Mouse (Mus musculus): ENCODE results near the gene 1700029H14Rik. TPM values are rescaled to one million over a fixed set of nuclear protein-coding genes. Genes with fewer than 3 reads are reported as not detected.

1700029H14Rik gene
- total and polyA plus RNA-seq, 2 experiments from 2014 or later: 0.30 to 2.8 TPM

DNA sequence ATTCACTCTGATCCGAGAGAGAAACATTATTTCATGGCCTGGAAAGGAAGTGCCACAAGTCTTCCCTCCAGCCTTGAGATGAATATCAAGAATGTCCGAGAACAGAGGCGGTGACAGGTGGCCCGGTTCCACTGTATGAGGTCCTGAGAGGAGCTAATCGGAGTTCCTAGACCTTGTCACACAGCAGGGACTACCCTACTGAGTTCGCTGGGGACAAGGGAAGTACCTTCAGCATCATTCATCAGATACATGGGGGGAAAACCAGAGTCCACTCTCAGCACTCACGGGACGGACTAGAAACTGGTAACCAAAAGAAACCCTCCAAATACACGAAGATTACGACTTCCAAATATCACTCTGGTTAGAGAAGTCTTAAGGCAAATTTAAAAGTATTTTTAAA lies 38.5 kb upstream of the 1700029H14Rik start:
- TF ChIP-seq CTCF (IDR thresholded peaks at IDR 0.05; ENCODE audit: low read depth): no peak
- H3K27ac ChIP-seq: no peak overlapping the region
- whole genome bisulfite sequencing: 87% methylated on average over 10 of the region's 10 CpGs
- peaks cover 19% of the 10 kb centered on the region for H3K36me3 ChIP-seq (ENCODE audit: insufficient read depth, low read length)
- DNase-seq (ENCODE audit: low spot score): no peak
- H3K27me3 ChIP-seq (ENCODE audit: insufficient read depth, low read length): no peaks in the 10 kb centered on the region
- no peak overlapping the region for H3K9ac ChIP-seq (replicated peaks; ENCODE audit: low read length)
- no peaks in the 10 kb centered on the region for H3K4me1 ChIP-seq (ENCODE audit: insufficient read depth, low read length)
- no peak for ATAC-seq
- no peaks in the 10 kb centered on the region for H3K9me3 ChIP-seq (ENCODE audit: low read length)
- no peak overlapping the region for H3K4me2 ChIP-seq (ENCODE audit: low read depth, low read length)
- no peak overlapping the region for H3K4me3 ChIP-seq (ENCODE audit: low read length)

DNA sequence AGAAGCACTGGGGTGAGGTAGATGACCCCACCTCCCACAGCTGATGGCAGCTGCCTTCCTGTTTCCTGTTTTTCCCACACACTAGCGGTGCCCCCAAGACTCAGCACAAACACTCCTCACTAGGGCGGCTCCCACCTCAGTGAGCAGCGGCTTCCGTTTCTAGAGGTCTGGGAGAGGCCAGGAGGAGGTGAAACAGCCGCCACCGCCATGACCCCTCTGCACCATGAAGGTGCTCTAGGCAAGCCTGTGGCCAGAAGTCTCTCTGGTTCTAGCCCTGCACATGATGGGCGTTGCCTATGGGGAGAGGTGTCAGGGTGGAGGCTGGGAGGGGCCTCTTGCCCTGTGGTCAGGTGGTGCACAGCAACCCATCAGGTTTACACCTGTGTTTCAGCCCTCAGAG lies 37.9 kb upstream of the 1700029H14Rik start:
- Histone ChIP-seq H3K9ac (replicated peaks; ENCODE audit: low read length) (no peak overlapping the region), H3K4me1 (ENCODE audit: insufficient read depth, low read length) (no peaks in the 10 kb centered on the region), H3K4me2 (ENCODE audit: low read depth, low read length) (no peak overlapping the region), H3K4me3 (ENCODE audit: low read length) (no peak overlapping the region), H3K27ac (no peak overlapping the region), H3K9me3 (ENCODE audit: low read length) (no peaks in the 10 kb centered on the region), H3K36me3 (ENCODE audit: insufficient read depth, low read length) (peaks cover 21% of the 10 kb centered on the region), H3K27me3 (ENCODE audit: insufficient read depth, low read length) (no peaks in the 10 kb centered on the region)
- no peak for DNase-seq (ENCODE audit: low spot score)
- no peak for TF ChIP-seq CTCF (IDR thresholded peaks at IDR 0.05; ENCODE audit: low read depth)
- WGBS: 80% methylated on average over 7 of the region's 7 CpGs
- no peak for ATAC-seq

DNA sequence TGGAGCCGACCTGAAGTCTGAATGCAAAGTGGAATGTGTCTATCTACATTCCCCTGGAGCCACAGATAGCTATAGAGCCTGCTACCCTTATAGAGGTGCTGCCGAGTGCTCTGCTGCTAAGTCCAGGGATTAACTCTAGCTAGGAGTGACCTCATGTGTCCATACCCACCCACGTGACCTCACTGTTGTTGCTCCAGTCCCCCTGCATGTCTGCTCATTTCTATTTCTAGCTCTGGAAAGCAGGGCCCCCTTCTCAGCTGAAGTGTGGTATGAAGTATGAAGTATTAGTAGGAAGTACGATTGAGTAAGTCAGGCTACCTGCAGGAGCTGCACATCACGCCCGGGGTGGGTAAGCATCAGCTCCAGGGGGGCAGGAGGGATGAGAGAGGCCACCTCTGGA lies 35.5 kb upstream of the 1700029H14Rik start:
- Histone ChIP-seq H3K4me3 (ENCODE audit: low read length) (no peak overlapping the region), H3K4me2 (ENCODE audit: low read depth, low read length) (no peak overlapping the region), H3K27ac (no peak overlapping the region), H3K4me1 (ENCODE audit: insufficient read depth, low read length) (no peaks in the 10 kb centered on the region), H3K27me3 (ENCODE audit: insufficient read depth, low read length) (no peaks in the 10 kb centered on the region), H3K36me3 (ENCODE audit: insufficient read depth, low read length) (peaks cover 26% of the 10 kb centered on the region), H3K9me3 (ENCODE audit: low read length) (no peaks in the 10 kb centered on the region), H3K9ac (replicated peaks; ENCODE audit: low read length) (no peak overlapping the region)
- ATAC-seq: no peak
- 94% methylated on average over 6 of the region's 6 CpGs for WGBS
- no peak for TF ChIP-seq CTCF (IDR thresholded peaks at IDR 0.05; ENCODE audit: low read depth)
- DNase-seq (ENCODE audit: low spot score): no peak

DNA sequence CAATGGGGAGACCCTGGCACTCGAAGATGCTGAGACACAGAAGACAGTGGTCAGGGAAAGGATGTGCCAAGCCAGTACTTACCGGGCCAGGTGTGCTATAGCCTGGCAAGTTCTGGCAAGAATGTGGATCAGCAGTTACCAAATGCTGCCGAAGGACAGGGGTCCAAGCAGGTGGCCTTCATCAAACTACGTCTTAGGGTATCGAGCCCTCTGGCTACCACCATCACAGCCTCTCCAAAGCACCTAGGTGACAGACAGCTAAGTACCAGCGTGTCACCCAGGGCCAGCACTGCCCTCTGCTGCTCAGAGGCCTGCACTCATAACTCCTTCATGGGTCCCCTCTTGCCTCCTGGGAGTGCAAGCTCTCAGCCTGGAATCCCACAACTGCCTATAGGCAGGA lies 33.6 kb upstream of the 1700029H14Rik start:
- no peaks in the 10 kb centered on the region for H3K27me3 ChIP-seq (ENCODE audit: insufficient read depth, low read length)
- H3K36me3 ChIP-seq (ENCODE audit: insufficient read depth, low read length): peaks cover 26% of the 10 kb centered on the region
- DNase-seq (ENCODE audit: low spot score) (no peak), ATAC-seq (no peak)
- 92% methylated on average over 6 of the region's 6 CpGs for WGBS
- no peak overlapping the region for H3K4me2 ChIP-seq (ENCODE audit: low read depth, low read length)
- TF ChIP-seq CTCF (IDR thresholded peaks at IDR 0.05; ENCODE audit: low read depth): no peak
- H3K27ac ChIP-seq: no peak overlapping the region
- no peak overlapping the region for H3K9ac ChIP-seq (replicated peaks; ENCODE audit: low read length)
- H3K9me3 ChIP-seq (ENCODE audit: low read length): no peaks in the 10 kb centered on the region
- H3K4me1 ChIP-seq (ENCODE audit: insufficient read depth, low read length): no peaks in the 10 kb centered on the region
- no peak overlapping the region for H3K4me3 ChIP-seq (ENCODE audit: low read length)

DNA sequence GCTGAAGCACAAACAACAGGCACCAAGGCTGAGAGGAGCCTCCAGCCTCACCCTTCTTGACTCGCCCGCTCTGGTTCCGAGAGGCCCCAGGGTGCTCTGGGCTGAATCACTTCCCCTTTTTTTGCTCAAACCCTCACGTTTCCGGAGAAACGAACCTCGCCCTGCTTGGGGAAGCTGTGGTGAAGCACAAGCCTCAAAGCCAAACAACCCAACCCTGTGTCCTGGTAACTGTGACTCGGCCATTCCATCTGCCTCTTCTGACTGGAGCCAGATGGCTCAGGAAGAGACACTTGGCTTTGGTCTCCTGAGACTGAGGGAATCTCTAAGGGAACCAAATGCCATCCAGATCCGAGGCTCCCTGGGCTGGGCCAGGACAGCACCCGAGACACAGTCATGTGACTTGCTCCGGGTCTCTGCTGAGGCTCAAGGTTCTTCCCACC lies 32.6 kb upstream of the 1700029H14Rik start:
- no peaks in the 10 kb centered on the region for H3K9me3 ChIP-seq (ENCODE audit: low read length)
- peaks cover 32% of the 10 kb centered on the region for H3K36me3 ChIP-seq (ENCODE audit: insufficient read depth, low read length)
- H3K4me3 ChIP-seq (ENCODE audit: low read length): no peak overlapping the region
- H3K27me3 ChIP-seq (ENCODE audit: insufficient read depth, low read length): no peaks in the 10 kb centered on the region
- no peaks in the 10 kb centered on the region for H3K4me1 ChIP-seq (ENCODE audit: insufficient read depth, low read length)
- ATAC-seq (no peak), DNase-seq (ENCODE audit: low spot score) (no peak)
- H3K27ac ChIP-seq: no peak overlapping the region
- TF ChIP-seq CTCF (IDR thresholded peaks at IDR 0.05; ENCODE audit: low read depth): no peak
- 74% methylated on average over 11 of the region's 11 CpGs for WGBS
- no peak overlapping the region for H3K9ac ChIP-seq (replicated peaks; ENCODE audit: low read length)
- no peak overlapping the region for H3K4me2 ChIP-seq (ENCODE audit: low read depth, low read length)

DNA sequence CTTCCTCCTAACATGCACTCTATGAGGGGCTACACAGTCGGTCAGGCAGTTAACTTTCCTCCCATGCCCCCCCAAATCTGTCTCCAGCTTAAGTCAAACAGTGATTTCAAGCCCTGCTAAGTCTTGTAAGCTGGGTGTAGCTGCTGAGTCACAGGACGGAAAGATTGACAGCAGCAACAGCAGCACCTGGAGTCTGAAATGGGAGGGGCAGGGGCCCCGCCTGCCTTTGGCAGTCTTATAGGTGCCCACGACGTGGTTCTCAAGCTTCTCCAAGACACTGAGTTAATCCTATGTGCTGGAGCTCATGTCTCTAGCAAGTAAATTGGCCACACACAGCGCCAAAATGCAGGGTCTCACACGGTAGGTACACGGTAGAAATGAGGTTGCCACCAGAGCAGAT lies 31.1 kb upstream of the 1700029H14Rik start:
- no peak for DNase-seq (ENCODE audit: low spot score)
- TF ChIP-seq CTCF (IDR thresholded peaks at IDR 0.05; ENCODE audit: low read depth): no peak
- H3K36me3 ChIP-seq (ENCODE audit: insufficient read depth, low read length): peaks cover 41% of the 10 kb centered on the region
- no peak overlapping the region for H3K27ac ChIP-seq
- no peak overlapping the region for H3K4me2 ChIP-seq (ENCODE audit: low read depth, low read length)
- no peak overlapping the region for H3K9ac ChIP-seq (replicated peaks; ENCODE audit: low read length)
- H3K4me1 ChIP-seq (ENCODE audit: insufficient read depth, low read length): no peaks in the 10 kb centered on the region
- H3K4me3 ChIP-seq (ENCODE audit: low read length): no peak overlapping the region
- ATAC-seq: no peak
- no peaks in the 10 kb centered on the region for H3K9me3 ChIP-seq (ENCODE audit: low read length)
- no peaks in the 10 kb centered on the region for H3K27me3 ChIP-seq (ENCODE audit: insufficient read depth, low read length)
- 86% methylated on average over 8 of the region's 8 CpGs for WGBS

DNA sequence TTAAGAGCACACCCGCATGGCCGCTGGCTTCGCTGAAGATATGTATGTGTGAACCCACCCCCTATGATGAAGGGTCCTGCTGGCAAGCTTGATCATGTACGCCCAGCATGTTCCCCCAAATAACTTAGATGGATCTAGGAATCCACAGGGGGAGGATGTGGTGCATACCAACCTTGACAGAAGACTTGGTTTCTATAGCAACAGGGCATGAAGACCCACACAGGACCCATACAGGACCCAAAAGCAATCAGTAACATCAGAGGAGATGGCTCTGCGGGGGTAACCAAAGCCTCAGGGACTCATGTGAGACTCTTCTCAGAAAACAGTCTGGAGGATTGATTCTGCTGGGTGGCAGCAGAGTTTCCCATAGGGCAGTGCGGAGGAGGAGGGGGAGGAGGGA lies 29.0 kb upstream of the 1700029H14Rik start:
- ATAC-seq (peak; percentile 71), DNase-seq (ENCODE audit: low spot score) (peak; percentile 34)
- H3K4me3 ChIP-seq (ENCODE audit: low read length): no peak overlapping the region
- 71% methylated on average over 6 of the region's 6 CpGs for WGBS
- no peak overlapping the region for H3K27ac ChIP-seq
- H3K4me2 ChIP-seq (ENCODE audit: low read depth, low read length): no peak overlapping the region
- H3K9ac ChIP-seq (replicated peaks; ENCODE audit: low read length): no peak overlapping the region
- H3K36me3 ChIP-seq (ENCODE audit: insufficient read depth, low read length): peaks cover 30% of the 10 kb centered on the region
- H3K27me3 ChIP-seq (ENCODE audit: insufficient read depth, low read length): no peaks in the 10 kb centered on the region
- H3K4me1 ChIP-seq (ENCODE audit: insufficient read depth, low read length): no peaks in the 10 kb centered on the region
- no peak for TF ChIP-seq CTCF (IDR thresholded peaks at IDR 0.05; ENCODE audit: low read depth)
- H3K9me3 ChIP-seq (ENCODE audit: low read length): no peaks in the 10 kb centered on the region
